Mouse (Mus musculus) small intestine, adult 2 months (tissue): ENCODE measurements around the gene Gpr87. TPM values are rescaled to one million over a fixed set of nuclear protein-coding genes. Genes with fewer than 3 reads are reported as not detected.

Experiments
- H3K27ac ChIP-seq: fragments of 200-500 bp; 2 replicates; pipeline ENCODE4 v1.5.1; 2012; ENCODE audit warnings: low read depth, low read length, control low read depth, inconsistent platforms; ENCODE audit not compliant: insufficient read depth
- H3K27me3 ChIP-seq: fragments of 200-500 bp; 2 replicates; pipeline ENCODE4 v1.6.1; 2012; ENCODE audit warnings: mild to moderate bottlenecking, moderate library complexity, low read length, inconsistent platforms; ENCODE audit not compliant: control insufficient read depth, insufficient read depth
- H3K36me3 ChIP-seq: fragments of 200-500 bp; 2 replicates; pipeline ENCODE4 v1.6.1; 2012; ENCODE audit warnings: mild to moderate bottlenecking, low read length, control low read depth, inconsistent platforms; ENCODE audit not compliant: control insufficient read depth, insufficient read depth
- H3K4me1 ChIP-seq: fragments of 200-500 bp; 2 replicates; pipeline ENCODE4 v1.6.1; 2012; ENCODE audit warnings: low read length, inconsistent platforms, mixed read lengths; ENCODE audit not compliant: control insufficient read depth, insufficient read depth, insufficient read length
- H3K4me3 ChIP-seq: fragments of 200-500 bp; 2 replicates; pipeline ENCODE4 v1.5.1; 2012; ENCODE audit warnings: low read depth, mild to moderate bottlenecking, control low read depth, inconsistent platforms, low read length, moderate library complexity
- CTCF ChIP-seq: fragments of 200-500 bp; IDR thresholded peaks from 2 replicates; pipeline ENCODE4 v1.5.1; 2012; ENCODE audit warnings: low read depth, mild to moderate bottlenecking, control low read depth, inconsistent platforms, low read length, moderate library complexity, mixed read lengths; ENCODE audit not compliant: insufficient replicate concordance, insufficient read length; ENCODE audit errors: extremely low read depth
- POLR2A ChIP-seq: fragments of 200-500 bp; IDR thresholded peaks from 2 replicates; pipeline ENCODE4 v1.6.1; 2012; ENCODE audit warnings: low read depth, mild to moderate bottlenecking, control low read depth, inconsistent platforms, low read length, moderate library complexity
- WGBS: fragments of 180-500 bp; shearing (Covaris S2); methylation state at CpG from one replicate; pipeline ENCODE4 v1.1.7; 2018; 5-methylcytosine and 5-hydroxymethylcytosine counted together
- polyA plus RNA-seq: library from polyadenylated mRNA; depleted of rRNA; stranded (reverse); fragments of >200 nt; gene quantifications from 2 replicates; pipeline ENCODE4 v1.2.3, GENCODE M21; 2012

Gpr87 gene
- polyA plus RNA-seq, 1 experiment: not detected

DNA sequence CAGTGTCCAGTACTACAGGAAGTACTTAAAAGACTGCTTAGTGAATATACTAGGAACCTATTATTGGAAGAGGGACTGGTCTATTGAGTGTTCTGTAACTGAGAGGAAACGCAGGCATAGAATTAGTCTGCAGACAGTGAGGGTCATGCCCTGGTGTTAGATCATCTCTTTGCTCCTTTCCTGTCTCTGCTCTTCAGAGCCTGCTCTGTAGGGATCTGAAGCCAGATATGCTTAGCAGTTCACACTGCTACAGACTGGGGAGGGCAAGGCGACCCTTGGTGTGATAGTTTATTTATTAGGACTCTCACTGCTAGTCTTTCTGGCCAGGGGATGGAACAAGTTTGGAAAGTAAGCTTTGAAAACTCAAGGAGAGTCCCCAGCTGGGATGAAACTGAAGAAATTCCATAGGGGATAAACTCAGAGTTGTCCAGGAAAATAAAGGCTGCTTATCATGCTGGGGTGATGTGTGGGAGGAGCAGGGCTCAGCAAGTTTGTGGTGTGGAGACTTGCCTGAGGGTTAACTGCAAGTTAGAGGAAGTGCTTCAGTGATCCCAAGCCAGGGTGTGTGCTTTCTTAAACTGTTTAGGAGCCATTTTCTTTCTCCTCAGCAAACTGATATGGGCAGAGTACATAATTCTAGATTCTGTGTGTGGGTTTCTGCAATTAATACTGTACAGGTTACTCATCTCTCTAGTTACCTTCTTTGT is 24.8 kb downstream of the Gpr87 start:
- H3K4me1 ChIP-seq: no peaks in the 10 kb centered on the region
- H3K4me3 ChIP-seq: no peak overlapping the region
- TF ChIP-seq POLR2A (no peak), CTCF (no peak)
- 69% methylated on average over 2 of the region's 2 CpGs for WGBS
- no peaks in the 10 kb centered on the region for H3K36me3 ChIP-seq
- no peaks in the 10 kb centered on the region for H3K27me3 ChIP-seq
- H3K27ac ChIP-seq: no peak overlapping the region

GRCm38 (mm10) chr3:59169215-59169614 is 25.7 kb downstream of the Gpr87 start:
- TF ChIP-seq POLR2A (no peak), CTCF (no peak)
- 75% methylated on average over 4 of the region's 4 CpGs for WGBS
- no peak overlapping the region for H3K4me3 ChIP-seq
- H3K36me3 ChIP-seq: no peaks in the 10 kb centered on the region
- no peaks in the 10 kb centered on the region for H3K4me1 ChIP-seq
- no peaks in the 10 kb centered on the region for H3K27me3 ChIP-seq
- H3K27ac ChIP-seq: no peak overlapping the region

DNA sequence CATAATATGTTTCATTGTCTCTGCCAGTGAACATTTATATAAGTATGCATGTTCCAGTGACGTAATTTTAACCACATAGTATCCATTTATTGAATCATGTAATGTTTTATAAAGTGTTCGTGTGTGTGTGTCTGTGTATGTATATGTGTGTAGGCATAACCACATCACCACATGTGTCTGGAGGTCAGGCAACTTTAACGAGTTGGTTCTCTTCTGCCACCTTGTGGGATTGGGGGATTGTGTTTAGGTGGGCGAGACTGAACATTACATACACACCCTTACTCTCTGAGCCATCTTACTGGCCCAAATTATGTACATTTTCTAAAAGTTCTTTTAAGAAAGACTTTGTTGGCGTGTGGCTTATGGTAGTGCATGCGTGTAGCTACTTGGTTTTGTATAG is 26.4 kb downstream of the Gpr87 start:
- Histone ChIP-seq H3K36me3 (no peaks in the 10 kb centered on the region), H3K27ac (no peak overlapping the region), H3K27me3 (no peaks in the 10 kb centered on the region), H3K4me3 (no peak overlapping the region), H3K4me1 (no peaks in the 10 kb centered on the region)
- TF ChIP-seq CTCF (no peak), POLR2A (no peak)
- WGBS: 80% methylated on average over 6 of the region's 6 CpGs

- no peak for TF ChIP-seq CTCF
- no peak for TF ChIP-seq POLR2A
- Histone ChIP-seq H3K4me1 (no peaks in the 10 kb centered on the region), H3K27ac (no peak overlapping the region), H3K36me3 (no peaks in the 10 kb centered on the region), H3K27me3 (no peaks in the 10 kb centered on the region), H3K4me3 (no peak overlapping the region)
- WGBS: 77% methylated on average over 2 of the region's 2 CpGs
Observed at GRCm38 (mm10) chr3:59167417-59168054, 27.4 kb downstream of the Gpr87 start.

GRCm38 (mm10) chr3:59160465-59160864 is 34.4 kb downstream of the Gpr87 start:
- Histone ChIP-seq H3K4me1 (no peaks in the 10 kb centered on the region), H3K27ac (no peak overlapping the region), H3K36me3 (no peaks in the 10 kb centered on the region), H3K27me3 (no peaks in the 10 kb centered on the region), H3K4me3 (no peak overlapping the region)
- 63% methylated on average over 1 of the region's 1 CpGs for WGBS
- TF ChIP-seq CTCF (no peak), POLR2A (no peak)

GRCm38 (mm10) chr3:59157048-59157447 is 37.9 kb downstream of the Gpr87 start:
- WGBS: 81% methylated on average over 5 of the region's 5 CpGs
- Histone ChIP-seq H3K27ac (no peak overlapping the region), H3K4me3 (no peak overlapping the region), H3K27me3 (no peaks in the 10 kb centered on the region), H3K36me3 (no peaks in the 10 kb centered on the region), H3K4me1 (no peaks in the 10 kb centered on the region)
- no peak for TF ChIP-seq POLR2A
- TF ChIP-seq CTCF: no peak

DNA sequence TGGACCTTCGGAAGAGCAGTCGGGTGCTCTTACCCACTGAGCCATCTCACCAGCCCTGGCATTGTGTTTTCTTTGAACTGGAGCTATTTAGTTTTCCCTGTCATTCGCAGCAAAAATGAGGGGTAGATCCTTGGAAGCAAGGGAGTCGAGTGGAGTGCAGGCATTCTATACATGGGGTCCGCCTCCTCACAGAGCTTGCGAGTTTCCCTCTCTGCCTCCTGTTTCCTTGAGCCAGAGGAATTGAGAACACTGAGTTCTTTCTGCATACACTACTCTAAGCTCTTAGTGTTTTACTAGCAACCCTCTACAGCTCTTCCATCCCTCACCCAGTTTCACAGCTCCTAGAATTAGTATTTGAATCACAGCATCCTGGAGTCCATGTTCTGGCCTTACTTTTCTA is 39.5 kb downstream of the Gpr87 start:
- no peak for TF ChIP-seq CTCF
- TF ChIP-seq POLR2A: no peak
- no peaks in the 10 kb centered on the region for H3K27me3 ChIP-seq
- WGBS: 94% methylated on average over 6 of the region's 6 CpGs
- no peaks in the 10 kb centered on the region for H3K36me3 ChIP-seq
- no peaks in the 10 kb centered on the region for H3K4me1 ChIP-seq
- no peak overlapping the region for H3K4me3 ChIP-seq
- no peak overlapping the region for H3K27ac ChIP-seq

GRCm38 (mm10) chr3:59154888-59155287 is 40.0 kb downstream of the Gpr87 start:
- no peak overlapping the region for H3K4me3 ChIP-seq
- 73% methylated on average over 2 of the region's 2 CpGs for WGBS
- TF ChIP-seq CTCF (no peak), POLR2A (no peak)

More at GRCm38 (mm10) chr3:59154888-59155287, 40.0 kb downstream of the Gpr87 start:
- no peaks in the 10 kb centered on the region for H3K27me3 ChIP-seq
- no peaks in the 10 kb centered on the region for H3K36me3 ChIP-seq
- no peaks in the 10 kb centered on the region for H3K4me1 ChIP-seq
- no peak overlapping the region for H3K27ac ChIP-seq
